Mouse (Mus musculus) kidney, embryonic 14.5 days (tissue): ENCODE results near the gene Zmynd8. TPM values are rescaled to one million over a fixed set of nuclear protein-coding genes. Genes with fewer than 3 reads are reported as not detected.

Experiments used
- ATAC-seq: fragments of 200-750 bp; cut with Nextera tagmentation; 2 replicates; pipeline ENCODE4 v1.8.0; 2017; ENCODE audit warnings: moderate number of reproducible peaks, mild to moderate bottlenecking, moderate TSS enrichment, moderate library complexity; ENCODE audit not compliant: low FRiP score, low TSS enrichment
- H3K27ac ChIP-seq: fragments of 300-500 bp; sonication (generic); 2 replicates; pipeline ENCODE4 v1.5.1; 2014; ENCODE audit warnings: low read depth, mild to moderate bottlenecking, low read length, moderate library complexity, mixed read lengths
- H3K27me3 ChIP-seq: fragments of 300-500 bp; sonication (generic); 2 replicates; pipeline ENCODE4 v1.6.1; 2014; ENCODE audit warnings: mild to moderate bottlenecking, low read length; ENCODE audit not compliant: control insufficient read depth, insufficient read depth
- H3K36me3 ChIP-seq: fragments of 300-500 bp; sonication (generic); 2 replicates; pipeline ENCODE4 v1.6.1; 2014; ENCODE audit warnings: low read length, mixed read lengths; ENCODE audit not compliant: control insufficient read depth, insufficient read depth
- H3K4me1 ChIP-seq: fragments of 300-500 bp; sonication (generic); 2 replicates; pipeline ENCODE4 v1.6.1; 2014; ENCODE audit warnings: low read length, mixed read lengths; ENCODE audit not compliant: control insufficient read depth, insufficient read depth
- H3K4me2 ChIP-seq: fragments of 300-500 bp; sonication (generic); replicated peaks from 2 replicates; pipeline ENCODE4 v1.6.1; 2014; ENCODE audit warnings: low read depth, mild to moderate bottlenecking, low read length
- H3K4me3 ChIP-seq: fragments of 300-500 bp; sonication (generic); 2 replicates; pipeline ENCODE4 v1.5.1; 2014; ENCODE audit warnings: mild to moderate bottlenecking, low read length
- H3K9ac ChIP-seq: fragments of 300-500 bp; sonication (generic); 2 replicates; pipeline ENCODE4 v1.6.1; 2014; ENCODE audit warnings: low read depth, mild to moderate bottlenecking, low read length, moderate library complexity
- H3K9me3 ChIP-seq: fragments of 300-500 bp; sonication (generic); 2 replicates; pipeline ENCODE4 v1.6.1; 2016; ENCODE audit warnings: low read length; ENCODE audit not compliant: control insufficient read depth
- WGBS: fragments of 180-500 bp; shearing (Covaris S2); extraction: QIAGEN DNeasy Blood & Tissue Kit; methylation state at CpG from one replicate; pipeline ENCODE4 v1.1.7; 2014; 5-methylcytosine and 5-hydroxymethylcytosine counted together
- polyA plus RNA-seq: library from polyadenylated mRNA; unstranded; fragments of >200 nt; fragmentation: Nextera tagmentation; extraction: Ambion mirVana; gene quantifications from 2 replicates; pipeline ENCODE4 v1.2.1, GENCODE M21; 2014

Zmynd8 gene
- 44.3 and 61.1 TPM in 2 replicates for polyA plus RNA-seq

GRCm38 (mm10) chr2:165898202-165899194, at the start of gene Zmynd8:
Gene Zmynd8 (minus strand): TSS chr2:165899016.
- Histone ChIP-seq H3K27ac (peak within 1 kb of the TSS; percentile 86; the same call in 1 of the 2 replicates), H3K36me3 (no peaks in the 10 kb centered on the region), H3K4me1 (peaks cover 25% of the 10 kb centered on the region), H3K4me3 (no peak within 1 kb of the TSS), H3K9me3 (no peaks in the 10 kb centered on the region), H3K27me3 (no peaks in the 10 kb centered on the region), H3K4me2 (no peak within 1 kb of the TSS), H3K9ac (no peak within 1 kb of the TSS; the same call in 1 of the 2 replicates)
- ATAC-seq = no peak
- WGBS = 46% methylated on average over 23 of the region's 23 CpGs

- no peak overlapping the region for H3K27ac ChIP-seq
- no peaks in the 10 kb centered on the region for H3K36me3 ChIP-seq
- WGBS = 71% methylated on average over 1 of the region's 1 CpGs
- H3K4me3 ChIP-seq = no peak overlapping the region
- ATAC-seq = no peak
- H3K4me1 ChIP-seq = no peaks in the 10 kb centered on the region
- H3K4me2 ChIP-seq = no peak overlapping the region
- H3K9me3 ChIP-seq = no peaks in the 10 kb centered on the region
- no peak overlapping the region for H3K9ac ChIP-seq
- no peaks in the 10 kb centered on the region for H3K27me3 ChIP-seq
Measured at GRCm38 (mm10) chr2:165948007-165948406, 49.2 kb upstream of the Zmynd8 start.

GRCm38 (mm10) chr2:165946046-165946564, 47.3 kb upstream of the Zmynd8 start:
- H3K9me3 ChIP-seq = no peaks in the 10 kb centered on the region
- H3K4me3 ChIP-seq = no peak overlapping the region
- H3K4me1 ChIP-seq = no peaks in the 10 kb centered on the region
- H3K27ac ChIP-seq = no peak overlapping the region
- no peak overlapping the region for H3K4me2 ChIP-seq
- 89% methylated on average over 1 of the region's 1 CpGs for WGBS
- H3K27me3 ChIP-seq = no peaks in the 10 kb centered on the region
- no peak for ATAC-seq
- no peaks in the 10 kb centered on the region for H3K36me3 ChIP-seq
- no peak overlapping the region for H3K9ac ChIP-seq

- no peak overlapping the region for H3K4me2 ChIP-seq
- H3K9me3 ChIP-seq = no peaks in the 10 kb centered on the region
- ATAC-seq = no peak
- H3K4me3 ChIP-seq = no peak overlapping the region
- 76% methylated on average over 11 of the region's 11 CpGs for WGBS
- H3K27me3 ChIP-seq = no peaks in the 10 kb centered on the region
- H3K4me1 ChIP-seq = no peaks in the 10 kb centered on the region
- H3K9ac ChIP-seq = no peak overlapping the region
- no peak overlapping the region for H3K27ac ChIP-seq
- no peaks in the 10 kb centered on the region for H3K36me3 ChIP-seq
Measured at GRCm38 (mm10) chr2:165944576-165945351, 45.9 kb upstream of the Zmynd8 start.

GRCm38 (mm10) chr2:165943113-165943512, 44.3 kb upstream of the Zmynd8 start:
- no peak overlapping the region for H3K9ac ChIP-seq
- H3K4me2 ChIP-seq = no peak overlapping the region
- 98% methylated on average over 2 of the region's 2 CpGs for WGBS
- H3K9me3 ChIP-seq = no peaks in the 10 kb centered on the region
- no peaks in the 10 kb centered on the region for H3K36me3 ChIP-seq
- H3K27ac ChIP-seq = no peak overlapping the region
- H3K27me3 ChIP-seq = no peaks in the 10 kb centered on the region
- no peaks in the 10 kb centered on the region for H3K4me1 ChIP-seq
- no peak overlapping the region for H3K4me3 ChIP-seq
- no peak for ATAC-seq

- no peak for ATAC-seq
- Histone ChIP-seq H3K4me2 (no peak overlapping the region), H3K36me3 (no peaks in the 10 kb centered on the region), H3K4me3 (no peak overlapping the region), H3K27ac (no peak overlapping the region), H3K9ac (no peak overlapping the region), H3K9me3 (no peaks in the 10 kb centered on the region), H3K27me3 (no peaks in the 10 kb centered on the region), H3K4me1 (no peaks in the 10 kb centered on the region)
- 53% methylated on average over 12 of the region's 12 CpGs for WGBS
Measured at GRCm38 (mm10) chr2:165936106-165936505, 37.3 kb upstream of the Zmynd8 start.

- Histone ChIP-seq H3K36me3 (no peaks in the 10 kb centered on the region), H3K4me2 (no peak overlapping the region), H3K27ac (no peak overlapping the region), H3K9ac (no peak overlapping the region), H3K27me3 (no peaks in the 10 kb centered on the region), H3K9me3 (peaks cover 11% of the 10 kb centered on the region), H3K4me3 (no peak overlapping the region), H3K4me1 (no peaks in the 10 kb centered on the region)
- no peak for ATAC-seq
- 96% methylated on average over 16 of the region's 16 CpGs for WGBS
Measured at GRCm38 (mm10) chr2:165927705-165928104, 28.9 kb upstream of the Zmynd8 start.

- Histone ChIP-seq H3K4me2 (no peak overlapping the region), H3K27ac (no peak overlapping the region), H3K4me1 (no peaks in the 10 kb centered on the region), H3K27me3 (no peaks in the 10 kb centered on the region), H3K36me3 (no peaks in the 10 kb centered on the region), H3K4me3 (no peak overlapping the region), H3K9me3 (peaks cover 11% of the 10 kb centered on the region), H3K9ac (no peak overlapping the region)
- WGBS = 91% methylated on average over 5 of the region's 5 CpGs
- ATAC-seq = no peak
Measured at GRCm38 (mm10) chr2:165926191-165926590, 27.4 kb upstream of the Zmynd8 start.
